Mouse (Mus musculus): Measurements from ENCODE around the gene Mgat4c. TPM values are rescaled to one million over a fixed set of nuclear protein-coding genes. Genes with fewer than 3 reads are reported as not detected.

Mgat4c gene
- total RNA-seq, 2 experiments from 2014 or later: 23.1 to 24.2 TPM

GRCm38 (mm10) chr10:102074541-102075398 is 393.5 kb downstream of the Mgat4c start:
- DNase-seq (ENCODE audit: low spot score in 2 of 2): no peak
- intact Hi-C loops (cut with DNase I): no loop called here

GRCm38 (mm10) chr10:102123153-102123552 is 441.9 kb downstream of the Mgat4c start:
- no peak for DNase-seq (ENCODE audit: low spot score in 2 of 2)

GRCm38 (mm10) chr10:102127340-102127739 is 446.1 kb downstream of the Mgat4c start:
- DNase-seq (ENCODE audit: low spot score in 2 of 2): no peak
- intact Hi-C loops (cut with DNase I): no loop called here

More at GRCm38 (mm10) chr10:102123153-102123552, 441.9 kb downstream of the Mgat4c start:
- intact Hi-C loops (cut with DNase I): no loop called here

GRCm38 (mm10) chr10:102154865-102155264 is 473.6 kb downstream of the Mgat4c start:
- intact Hi-C loops (cut with DNase I): loop anchor here (5.0 kb wide), 1 partner anchor 1413 kb away; no protein-coding TSS in a partner anchor
- peak in 1 of 2 experiments; percentile 8 for DNase-seq (ENCODE audit: low spot score in 2 of 2)

GRCm38 (mm10) chr10:102155853-102156252 is 474.6 kb downstream of the Mgat4c start:
- intact Hi-C loops (cut with DNase I): loop anchor here (5.0 kb wide), 1 partner anchor 1414 kb away; no protein-coding TSS in a partner anchor
- no peak for DNase-seq (ENCODE audit: low spot score in 2 of 2)

GRCm38 (mm10) chr10:102158809-102159208 is 477.5 kb downstream of the Mgat4c start:
- DNase-seq (ENCODE audit: low spot score in 2 of 2): peak; percentile 5 to 14
- intact Hi-C loops (cut with DNase I): loop anchor here (5.0 kb wide), 1 partner anchor 1417 kb away; no protein-coding TSS in a partner anchor

- peak; percentile 5 to 15 for DNase-seq (ENCODE audit: low spot score in 2 of 2)
- intact Hi-C loops (cut with DNase I): no loop called here
These were observed 503.4 kb downstream of the Mgat4c start for GRCm38 (mm10) chr10:102184726-102185125.

GRCm38 (mm10) chr10:102191646-102192045 is 510.4 kb downstream of the Mgat4c start:
- intact Hi-C loops (cut with DNase I): no loop called here
- DNase-seq (ENCODE audit: low spot score in 2 of 2): no peak

- no peak for DNase-seq (ENCODE audit: low spot score in 2 of 2)
- intact Hi-C loops (cut with DNase I): no loop called here
These were observed 515.6 kb downstream of the Mgat4c start for GRCm38 (mm10) chr10:102196850-102197249.

- DNase-seq (ENCODE audit: low spot score in 2 of 2): no peak
- intact Hi-C loops (cut with DNase I): no loop called here
These were observed 557.4 kb downstream of the Mgat4c start for GRCm38 (mm10) chr10:102238558-102239211.

GRCm38 (mm10) chr10:102243897-102244296 is 562.6 kb downstream of the Mgat4c start:
- intact Hi-C loops (cut with DNase I): no loop called here
- DNase-seq (ENCODE audit: low spot score in 2 of 2): no peak

- intact Hi-C loops (cut with DNase I): no loop called here
- no peak for DNase-seq (ENCODE audit: low spot score in 2 of 2)
These were observed 563.3 kb downstream of the Mgat4c start for GRCm38 (mm10) chr10:102244601-102245000.

GRCm38 (mm10) chr10:102245269-102245668 is 564.0 kb downstream of the Mgat4c start:
- intact Hi-C loops (cut with DNase I): no loop called here
- DNase-seq (ENCODE audit: low spot score in 2 of 2): no peak

- intact Hi-C loops (cut with DNase I): no loop called here
- DNase-seq (ENCODE audit: low spot score in 2 of 2): no peak
These were observed 627.7 kb downstream of the Mgat4c start for GRCm38 (mm10) chr10:102308892-102309479.

GRCm38 (mm10) chr10:102365685-102366381 is 684.5 kb downstream of the Mgat4c start:
- DNase-seq (ENCODE audit: low spot score in 2 of 2): no peak
- intact Hi-C loops (cut with DNase I): no loop called here

- intact Hi-C loops (cut with DNase I): no loop called here
- no peak for DNase-seq (ENCODE audit: low spot score in 2 of 2)
These were observed 689.3 kb downstream of the Mgat4c start for GRCm38 (mm10) chr10:102370576-102370975.

- DNase-seq (ENCODE audit: low spot score in 2 of 2): no peak
- intact Hi-C loops (cut with DNase I): no loop called here
These were observed 690.8 kb downstream of the Mgat4c start for GRCm38 (mm10) chr10:102372111-102372510.

GRCm38 (mm10) chr10:102374061-102374460 is 692.8 kb downstream of the Mgat4c start:
- no peak for DNase-seq (ENCODE audit: low spot score in 2 of 2)
- intact Hi-C loops (cut with DNase I): no loop called here

GRCm38 (mm10) chr10:102377377-102377776 is 696.1 kb downstream of the Mgat4c start:
- no peak for DNase-seq (ENCODE audit: low spot score in 2 of 2)
- intact Hi-C loops (cut with DNase I): no loop called here
